Mouse (Mus musculus) limb, embryonic 10.5 days (tissue): ENCODE measurements around the gene Neurl1a. TPM values are rescaled to one million over a fixed set of nuclear protein-coding genes. Genes with fewer than 3 reads are reported as not detected.
A peak's percentile ranks its signal among the peaks of the same experiment; 100 is the strongest.

Experiments used
- DNase-seq: peaks from one replicate; pipeline ENCODE4 v3.0.0-alpha.2; 2017; ENCODE audit warnings: low spot score
- H3K27ac ChIP-seq: fragments of 300-500 bp; sonication (generic); 2 replicates; pipeline ENCODE4 v1.5.1; 2016; ENCODE audit warnings: mild to moderate bottlenecking
- H3K27me3 ChIP-seq: fragments of 300-500 bp; sonication (generic); 2 replicates; pipeline ENCODE4 v1.6.1; 2016; ENCODE audit warnings: low read depth, mild to moderate bottlenecking; ENCODE audit not compliant: poor library complexity, severe bottlenecking
- H3K36me3 ChIP-seq: fragments of 300-500 bp; sonication (generic); 2 replicates; pipeline ENCODE4 v1.6.1; 2016; ENCODE audit warnings: mild to moderate bottlenecking, moderate library complexity
- H3K4me1 ChIP-seq: fragments of 300-500 bp; sonication (generic); 2 replicates; pipeline ENCODE4 v1.6.1; 2016
- H3K4me3 ChIP-seq: fragments of 300-500 bp; sonication (generic); 2 replicates; pipeline ENCODE4 v1.5.1; 2016; ENCODE audit warnings: mild to moderate bottlenecking, moderate library complexity
- H3K9me3 ChIP-seq: fragments of 300-500 bp; sonication (generic); replicated peaks from 2 replicates; pipeline ENCODE4 v1.6.1; 2016; ENCODE audit warnings: mild to moderate bottlenecking
- WGBS: fragments of 180-500 bp; shearing (Covaris S2); methylation state at CpG from one replicate; pipeline ENCODE4 v1.1.7; 2016; 5-methylcytosine and 5-hydroxymethylcytosine counted together
- polyA plus RNA-seq: library from polyadenylated mRNA; unstranded; fragments of >200 nt; fragmentation: Nextera tagmentation; extraction: Ambion mirVana; gene quantifications from 2 replicates; pipeline ENCODE4 v1.2.1, GENCODE M21; 2016

Gene Neurl1a
- polyA plus RNA-seq, 1 experiment from 2014 or later, result 7.7 TPM

DNA sequence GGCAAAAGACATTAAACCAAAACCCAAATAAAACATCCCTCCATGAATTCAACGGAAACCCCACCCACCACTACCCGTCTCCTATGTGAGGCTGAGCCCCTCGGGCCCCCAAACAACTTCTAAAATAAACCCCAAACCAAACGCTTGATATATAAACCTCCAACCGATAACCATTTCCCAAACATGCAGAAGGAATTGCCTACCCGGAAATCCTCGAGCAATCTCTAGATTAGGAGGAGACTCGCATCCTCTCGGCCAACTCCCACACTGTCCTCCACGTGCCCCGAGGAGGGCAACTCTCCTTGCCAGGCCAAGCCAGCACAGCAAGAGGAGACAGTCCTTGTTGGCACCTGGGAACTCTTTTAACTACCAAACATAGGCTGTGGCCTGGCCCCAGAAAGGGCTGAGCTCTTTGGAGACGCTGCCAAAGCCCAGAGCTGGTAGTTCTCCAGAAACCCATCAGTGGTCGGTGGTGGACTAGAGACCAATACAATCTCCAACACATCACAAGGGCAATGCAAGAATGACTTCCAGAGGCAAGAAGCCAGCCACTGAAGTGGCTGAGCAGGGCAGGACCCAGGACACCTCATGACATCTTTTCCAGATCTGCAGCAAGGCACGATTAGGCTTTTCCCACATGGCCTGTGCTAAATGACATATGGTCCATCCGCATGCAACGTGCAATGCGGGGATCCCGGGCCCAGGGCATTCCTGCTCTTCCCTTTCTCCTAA lies 87.6 kb downstream of the Neurl1a start:
- Histone ChIP-seq H3K4me3 (no peak overlapping the region), H3K27me3 (no peaks in the 10 kb centered on the region), H3K27ac (no peak overlapping the region), H3K9me3 (no peaks in the 10 kb centered on the region), H3K36me3 (peaks cover 66% of the 10 kb centered on the region), H3K4me1 (no peaks in the 10 kb centered on the region)
- 90% methylated on average over 18 of the region's 18 CpGs for WGBS
- DNase-seq, result no peak

DNA sequence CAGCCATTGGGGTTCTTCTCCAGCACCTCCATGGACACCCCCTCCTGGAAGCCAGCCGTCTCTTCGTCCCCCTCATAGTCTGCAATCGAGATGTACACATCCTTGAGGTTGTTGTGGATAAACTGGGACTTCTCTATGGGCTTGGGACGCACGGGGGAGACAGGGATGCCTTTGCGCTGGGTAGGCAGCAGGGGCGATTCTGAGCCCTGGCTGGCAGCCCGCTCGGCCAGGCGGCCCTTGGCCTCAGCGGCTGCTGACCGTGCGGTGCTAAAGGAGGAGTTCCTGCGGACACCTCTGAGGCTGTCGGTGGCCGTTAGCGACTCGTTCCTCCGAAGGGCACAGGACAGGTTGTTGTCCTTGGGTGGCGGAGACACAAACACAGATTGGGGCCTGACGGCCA lies 88.4 kb downstream of the Neurl1a start:
- Histone ChIP-seq H3K36me3 (peaks cover 75% of the 10 kb centered on the region), H3K4me3 (no peak overlapping the region), H3K27ac (no peak overlapping the region), H3K4me1 (no peaks in the 10 kb centered on the region), H3K27me3 (no peaks in the 10 kb centered on the region), H3K9me3 (no peaks in the 10 kb centered on the region)
- 90% methylated on average over 21 of the region's 21 CpGs for WGBS
- DNase-seq, result no peak

DNA sequence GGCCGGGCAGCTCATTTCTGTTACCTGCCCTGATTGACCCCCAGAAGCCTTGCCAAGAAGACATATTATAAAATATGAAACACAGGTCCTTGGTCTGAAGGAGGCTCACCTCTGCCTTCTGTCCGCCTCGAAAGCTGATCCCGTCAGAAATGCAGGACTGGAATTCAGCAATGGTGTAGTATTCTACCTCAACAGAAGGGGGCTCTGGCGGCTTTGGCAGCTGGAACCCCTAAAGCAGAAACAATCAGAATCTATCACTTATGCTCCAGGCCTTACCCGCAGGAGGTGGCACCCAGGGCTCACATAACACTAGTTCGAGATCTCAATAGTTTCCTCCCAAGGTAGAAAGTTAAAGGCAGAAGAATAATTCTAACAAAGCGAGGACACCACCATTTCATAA lies 91.1 kb downstream of the Neurl1a start:
- Histone ChIP-seq H3K27me3 (no peaks in the 10 kb centered on the region), H3K27ac (no peak overlapping the region), H3K4me1 (no peaks in the 10 kb centered on the region), H3K9me3 (no peaks in the 10 kb centered on the region), H3K4me3 (no peak overlapping the region), H3K36me3 (peaks cover 96% of the 10 kb centered on the region)
- 64% methylated on average over 8 of the region's 8 CpGs for WGBS
- DNase-seq, result no peak

DNA sequence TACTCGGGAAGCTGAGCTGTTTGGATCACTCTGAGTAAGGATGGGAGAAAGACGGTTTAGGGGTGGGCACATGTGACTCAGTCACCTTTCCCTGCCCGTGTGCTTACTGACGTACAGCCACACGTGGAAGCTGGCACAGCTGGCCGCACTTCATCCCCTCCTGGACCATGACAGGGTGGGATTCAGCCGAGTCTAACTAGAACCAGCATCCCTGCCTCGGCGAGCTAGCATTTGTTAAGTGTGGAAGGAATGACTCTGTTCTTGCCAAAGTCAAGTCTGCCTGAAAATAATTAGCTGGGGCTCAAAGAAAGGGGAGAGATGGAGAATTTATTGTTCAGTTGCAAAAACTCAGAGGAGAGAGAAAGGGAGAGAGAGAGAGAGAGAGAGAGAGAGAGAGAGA lies 91.9 kb downstream of the Neurl1a start:
- H3K27ac ChIP-seq, result no peak overlapping the region
- no peak for DNase-seq
- WGBS, result 81% methylated on average over 9 of the region's 9 CpGs

DNA sequence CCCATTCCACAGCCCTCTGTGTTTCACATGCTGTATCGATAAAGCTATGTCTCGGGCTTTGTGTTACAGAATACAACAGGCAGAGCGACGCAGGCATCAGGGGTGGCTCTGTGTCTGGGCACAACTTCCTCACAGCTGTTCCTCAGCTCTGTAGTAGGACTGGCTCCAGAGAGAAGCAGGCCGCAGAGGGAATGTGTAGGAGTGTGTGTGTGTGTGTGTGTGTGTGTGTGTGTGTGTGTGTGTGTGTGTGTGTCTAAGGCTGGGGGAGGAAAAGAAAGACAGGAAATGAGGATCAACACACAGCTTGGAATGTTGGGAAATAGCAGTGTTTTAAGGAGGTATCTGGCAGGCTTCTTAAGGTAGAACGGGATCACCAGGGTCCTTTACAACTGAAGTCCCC lies 98.1 kb downstream of the Neurl1a start:
- no peaks in the 10 kb centered on the region for H3K27me3 ChIP-seq
- no peak overlapping the region for H3K4me3 ChIP-seq
- WGBS, result 91% methylated on average over 6 of the region's 6 CpGs
- H3K36me3 ChIP-seq, result peaks cover 100% of the 10 kb centered on the region
- no peaks in the 10 kb centered on the region for H3K4me1 ChIP-seq
- H3K9me3 ChIP-seq, result no peaks in the 10 kb centered on the region
- DNase-seq, result no peak
- no peak overlapping the region for H3K27ac ChIP-seq

More for the DNA sequence above, 91.9 kb downstream of the Neurl1a start:
- H3K4me3 ChIP-seq, result no peak overlapping the region
- H3K9me3 ChIP-seq, result no peaks in the 10 kb centered on the region
- no peaks in the 10 kb centered on the region for H3K27me3 ChIP-seq
- no peaks in the 10 kb centered on the region for H3K4me1 ChIP-seq
- peaks cover 100% of the 10 kb centered on the region for H3K36me3 ChIP-seq

DNA sequence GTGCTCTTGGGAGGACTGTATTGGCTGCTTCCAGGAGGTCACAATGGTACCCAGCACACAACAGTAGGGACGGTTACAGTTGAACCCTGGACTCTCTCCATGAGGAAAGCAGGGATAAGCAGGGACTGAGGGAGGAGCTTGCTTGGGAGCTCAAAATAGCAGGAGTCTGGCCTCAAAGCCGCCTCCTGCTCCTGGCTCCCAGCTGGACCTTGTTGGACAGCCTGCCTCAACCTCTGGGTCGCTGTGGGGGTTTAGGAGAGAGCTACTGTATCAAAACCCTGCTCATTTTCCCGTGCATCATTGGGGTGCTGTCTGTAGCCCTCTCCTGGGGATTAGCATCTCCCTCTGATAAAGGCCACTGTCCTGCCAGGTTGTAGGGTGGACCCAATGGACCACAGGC lies 100.8 kb downstream of the Neurl1a start:
- Histone ChIP-seq H3K27ac (0 out of 2 replicates have a peak overlapping the region, but pooled peaks have one; percentile 57), H3K27me3 (no peaks in the 10 kb centered on the region), H3K9me3 (no peaks in the 10 kb centered on the region), H3K4me3 (no peak overlapping the region), H3K4me1 (no peaks in the 10 kb centered on the region), H3K36me3 (peaks cover 100% of the 10 kb centered on the region)
- DNase-seq, result no peak
- 91% methylated on average over 4 of the region's 4 CpGs for WGBS

DNA sequence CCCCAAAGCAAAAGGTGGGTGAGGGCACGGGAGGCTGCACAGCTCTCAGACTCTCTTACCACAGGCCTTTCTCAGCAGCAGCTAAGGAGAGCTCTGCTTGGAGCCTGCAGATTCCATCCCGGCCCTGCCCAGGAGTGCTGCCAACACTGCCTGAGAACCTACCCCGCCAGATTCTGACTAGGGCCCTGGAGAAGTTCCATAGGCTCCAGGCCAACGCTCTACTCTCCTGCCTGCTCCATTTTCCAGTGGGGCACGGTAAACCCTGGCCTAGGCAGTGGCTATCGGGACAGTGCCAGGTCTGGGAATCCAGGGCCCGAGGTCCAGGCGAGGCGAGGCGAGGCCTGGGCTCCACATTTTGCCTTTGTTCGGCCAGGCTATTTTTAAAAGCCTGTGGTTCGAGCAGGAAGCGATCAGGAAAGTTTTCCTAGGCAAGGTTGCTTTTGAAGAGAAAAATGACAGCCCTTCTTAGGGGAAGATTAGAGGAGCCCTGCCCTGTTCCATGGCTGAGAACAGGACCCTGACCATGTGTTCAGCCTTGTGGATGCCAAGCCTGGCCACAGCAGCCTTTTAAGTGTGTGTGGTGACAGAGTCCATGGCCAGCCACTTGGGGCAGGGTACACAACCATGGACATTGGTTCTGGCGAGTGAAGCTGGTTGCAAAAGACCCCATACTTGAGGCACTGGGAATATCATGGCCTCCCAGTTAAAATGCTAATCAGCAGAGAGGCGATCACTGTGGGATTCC lies 101.3 kb downstream of the Neurl1a start:
- 90% methylated on average over 15 of the region's 15 CpGs for WGBS
- Histone ChIP-seq H3K27me3 (no peaks in the 10 kb centered on the region), H3K27ac (peak overlapping the region; percentile 57; the same call in 1 of the 2 replicates), H3K9me3 (no peaks in the 10 kb centered on the region), H3K36me3 (peaks cover 100% of the 10 kb centered on the region), H3K4me3 (no peak overlapping the region), H3K4me1 (no peaks in the 10 kb centered on the region)
- DNase-seq, result no peak

DNA sequence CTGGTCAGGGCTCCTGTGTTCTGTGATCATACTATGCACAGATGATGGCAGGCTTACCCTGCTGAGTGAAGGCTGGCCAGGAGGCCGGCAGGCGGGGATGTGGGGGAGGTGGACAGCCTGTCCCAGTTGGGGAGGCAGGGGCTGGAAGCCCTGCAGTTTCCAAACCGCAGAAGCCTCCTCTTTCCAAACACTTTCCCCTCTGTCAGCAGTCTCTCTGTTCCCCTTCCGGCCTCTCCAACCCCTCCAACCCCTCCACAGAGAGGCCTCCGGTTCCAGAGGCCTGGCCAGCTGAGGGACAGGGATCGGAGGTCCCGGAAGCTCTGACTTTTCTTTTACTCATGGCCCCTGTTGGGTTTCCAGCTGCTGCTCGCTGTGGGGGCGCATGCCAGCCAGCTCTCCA lies 102.3 kb downstream of the Neurl1a start:
- H3K4me1 ChIP-seq, result no peaks in the 10 kb centered on the region
- H3K36me3 ChIP-seq, result peaks cover 100% of the 10 kb centered on the region
- DNase-seq, result no peak
- no peaks in the 10 kb centered on the region for H3K9me3 ChIP-seq
- 90% methylated on average over 9 of the region's 9 CpGs for WGBS
- no peaks in the 10 kb centered on the region for H3K27me3 ChIP-seq
- no peak overlapping the region for H3K4me3 ChIP-seq
- H3K27ac ChIP-seq, result no peak overlapping the region

DNA sequence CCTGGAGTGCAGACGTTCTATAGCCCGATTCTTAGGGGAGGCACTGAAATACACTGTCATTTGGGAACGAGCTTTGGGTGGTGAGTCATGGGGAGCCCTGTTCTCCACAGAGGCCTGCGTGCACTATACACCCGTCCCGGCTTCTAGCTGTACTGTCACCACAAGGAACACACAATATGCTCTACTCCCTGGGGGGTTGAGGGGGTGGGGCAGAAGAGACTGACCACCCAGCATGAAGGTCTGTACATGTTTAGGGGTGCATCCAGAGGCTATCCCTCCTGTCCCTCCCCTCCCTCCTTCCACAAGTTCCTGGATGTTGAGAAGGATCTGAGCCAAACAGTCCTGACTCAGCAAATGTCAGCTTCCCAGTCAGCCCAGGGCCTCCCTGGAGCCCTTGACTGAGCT lies 103.4 kb downstream of the Neurl1a start:
- H3K27ac ChIP-seq, result no peak overlapping the region
- no peaks in the 10 kb centered on the region for H3K9me3 ChIP-seq
- no peak overlapping the region for H3K4me3 ChIP-seq
- peaks cover 100% of the 10 kb centered on the region for H3K36me3 ChIP-seq
- 85% methylated on average over 6 of the region's 6 CpGs for WGBS
- DNase-seq, result no peak
- no peaks in the 10 kb centered on the region for H3K27me3 ChIP-seq
- H3K4me1 ChIP-seq, result peaks cover 10% of the 10 kb centered on the region

DNA sequence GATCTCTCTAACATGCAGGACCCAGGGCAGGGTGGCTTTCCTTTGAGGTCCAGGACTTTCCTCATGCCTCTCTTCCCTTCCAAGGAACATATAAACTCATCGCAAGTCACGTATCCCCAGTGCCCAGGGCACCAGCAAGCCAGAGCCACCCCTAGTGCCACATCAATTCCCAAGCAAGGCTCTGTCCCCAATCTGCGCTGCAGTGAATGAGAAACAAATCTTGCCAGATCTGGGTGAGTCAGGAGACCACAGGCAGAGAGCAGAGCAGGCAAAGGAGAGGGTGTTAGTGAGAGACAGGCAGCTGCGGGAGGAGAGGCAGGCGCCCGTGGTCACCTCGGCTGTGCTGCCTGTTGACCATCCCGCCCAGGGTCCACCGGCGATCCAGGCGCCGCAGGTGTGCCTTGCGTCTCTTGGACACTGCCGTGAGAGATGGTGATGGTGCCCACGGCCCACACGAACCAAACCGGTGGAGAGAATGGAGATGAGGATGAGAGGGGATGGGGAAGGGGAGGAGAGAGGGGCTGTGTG lies 104.1 kb downstream of the Neurl1a start:
- no peaks in the 10 kb centered on the region for H3K9me3 ChIP-seq
- 95% methylated on average over 17 of the region's 17 CpGs for WGBS
- peaks cover 17% of the 10 kb centered on the region for H3K4me1 ChIP-seq
- no peak overlapping the region for H3K27ac ChIP-seq
- H3K36me3 ChIP-seq, result peaks cover 100% of the 10 kb centered on the region
- no peak overlapping the region for H3K4me3 ChIP-seq
- H3K27me3 ChIP-seq, result no peaks in the 10 kb centered on the region
- DNase-seq, result no peak

DNA sequence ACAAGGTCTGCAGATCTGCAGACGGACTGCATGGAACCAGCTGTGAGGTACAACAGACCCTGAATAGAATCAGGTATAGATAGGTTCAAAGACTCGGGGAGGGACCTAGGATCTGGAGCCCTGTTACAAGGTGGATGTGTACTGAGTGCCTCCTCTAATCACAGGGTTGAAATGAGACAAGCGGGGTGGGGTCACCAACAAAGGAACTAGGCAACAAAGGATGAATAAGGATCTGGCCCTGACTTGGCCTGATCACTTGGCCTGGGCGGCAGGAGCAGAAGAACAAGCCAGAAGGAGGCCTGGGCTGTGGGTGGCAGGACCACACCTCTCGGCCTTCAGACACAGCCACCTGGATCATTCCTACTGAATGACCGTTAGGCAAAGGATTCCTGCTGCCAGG lies 107.0 kb downstream of the Neurl1a start:
- WGBS, result 92% methylated on average over 6 of the region's 6 CpGs
- Histone ChIP-seq H3K4me3 (no peak overlapping the region), H3K4me1 (peaks cover 36% of the 10 kb centered on the region), H3K27me3 (no peaks in the 10 kb centered on the region), H3K36me3 (peaks cover 100% of the 10 kb centered on the region), H3K27ac (peak overlapping the region; percentile 47; the same call in 1 of the 2 replicates), H3K9me3 (no peaks in the 10 kb centered on the region)
- no peak for DNase-seq

DNA sequence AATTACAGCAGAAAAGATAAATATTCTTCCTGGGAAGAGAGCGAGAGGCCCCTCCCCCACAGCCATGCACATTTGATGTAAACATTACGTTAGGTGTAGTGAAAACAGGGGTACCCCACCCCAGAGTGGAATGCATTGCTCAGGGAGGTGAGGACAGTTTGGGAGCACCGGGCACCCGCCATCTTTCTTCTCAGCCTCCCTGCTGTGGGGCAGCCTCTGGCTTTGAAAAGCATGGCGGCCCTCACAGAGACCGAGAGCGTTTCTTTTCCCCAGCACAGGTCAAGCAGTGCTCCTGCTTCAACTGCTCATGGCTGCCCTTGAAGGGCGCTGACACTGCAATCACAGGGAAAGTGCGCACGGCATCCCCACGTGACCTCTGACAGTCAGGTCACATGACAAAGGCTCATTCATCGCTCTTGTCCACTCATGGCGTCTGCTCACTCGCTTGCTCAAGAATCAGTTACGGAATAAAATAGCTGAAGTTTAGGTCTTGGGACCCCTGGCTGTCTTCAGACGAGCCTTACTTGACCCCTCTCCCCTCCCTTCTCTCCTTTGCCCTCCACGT lies 108.3 kb downstream of the Neurl1a start:
- H3K4me3 ChIP-seq, result no peak overlapping the region
- peak overlapping the region; percentile 37 for H3K27ac ChIP-seq
- H3K4me1 ChIP-seq, result peaks cover 50% of the 10 kb centered on the region
- no peaks in the 10 kb centered on the region for H3K27me3 ChIP-seq
- no peaks in the 10 kb centered on the region for H3K9me3 ChIP-seq
- 72% methylated on average over 17 of the region's 17 CpGs for WGBS
- DNase-seq, result no peak
- H3K36me3 ChIP-seq, result peaks cover 88% of the 10 kb centered on the region
